Mouse (Mus musculus): ENCODE results near the gene Olfr1497. TPM values are rescaled to one million over a fixed set of nuclear protein-coding genes. Genes with fewer than 3 reads are reported as not detected.

Olfr1497 gene
- not detected in 2 replicates for polyA plus RNA-seq (2012; ENCODE audit: low replicate concordance)

DNA sequence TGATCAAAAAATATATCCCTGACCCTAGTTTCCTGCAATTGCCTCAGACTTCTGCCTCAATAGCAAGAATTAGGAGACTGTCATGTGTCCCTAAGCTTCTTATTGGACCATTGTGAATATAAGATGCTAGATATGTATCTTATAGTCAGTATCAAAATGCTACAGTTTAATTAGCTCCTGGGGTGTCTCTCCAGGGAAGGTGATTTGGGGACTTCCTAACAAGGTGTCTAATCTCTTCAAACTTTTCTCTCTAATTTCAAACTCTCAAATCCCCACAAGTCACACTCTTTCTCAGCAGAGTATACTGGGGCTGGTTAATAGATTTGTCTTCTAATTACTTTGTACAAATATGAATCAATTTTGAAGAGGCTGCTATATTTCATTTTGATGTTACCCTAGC, at the start of gene Olfr1497:
Gene Olfr1497, minus strand, starts transcription at position 101 of the 400 bp plus-strand sequence.

DNA sequence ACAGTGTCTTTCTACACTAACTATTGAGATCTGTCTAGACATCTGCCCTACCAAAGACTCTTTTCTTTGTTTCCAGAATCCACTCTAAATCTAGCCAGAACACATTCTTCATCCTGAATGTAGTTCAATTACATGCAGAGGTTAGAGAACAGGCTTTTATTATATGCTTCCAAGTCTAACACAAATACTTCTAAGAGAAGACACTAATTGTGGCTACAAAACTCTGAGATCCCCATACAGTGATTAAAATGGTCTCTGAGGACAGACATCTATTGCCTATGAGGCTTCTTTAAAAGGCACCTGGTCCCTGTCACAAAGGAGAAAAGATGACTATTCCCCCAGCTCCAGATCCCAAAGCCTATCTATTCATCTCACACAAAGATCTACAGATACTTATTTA, 32.4 kb upstream of the Olfr1497 start, which contains the start of gene Olfr1500:
Gene Olfr1500, minus strand, starts transcription at position 101 of the 400 bp plus-strand sequence.

DNA sequence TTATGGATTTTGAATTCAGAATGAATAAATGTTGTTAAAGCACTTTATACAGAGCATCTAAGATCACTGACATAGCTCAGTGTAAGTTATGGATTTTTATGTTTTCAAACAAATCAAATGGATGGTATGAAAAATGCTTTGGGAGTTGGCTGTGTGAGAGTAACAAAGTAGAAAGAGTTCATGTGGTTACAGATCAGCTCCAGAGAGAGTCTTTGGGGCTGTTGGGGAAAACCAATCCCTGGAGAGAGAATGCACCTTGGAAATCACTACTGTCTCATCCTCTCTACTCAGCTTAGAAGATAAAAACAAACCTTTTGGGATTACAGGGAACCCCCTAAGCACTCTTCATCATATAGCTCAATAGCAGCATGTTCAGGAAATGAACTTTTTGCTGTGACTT, 21.3 kb upstream of the Olfr1497 start, which contains the start of gene Olfr1499:
Gene Olfr1499, minus strand, starts transcription at position 101 of the 400 bp plus-strand sequence.

DNA sequence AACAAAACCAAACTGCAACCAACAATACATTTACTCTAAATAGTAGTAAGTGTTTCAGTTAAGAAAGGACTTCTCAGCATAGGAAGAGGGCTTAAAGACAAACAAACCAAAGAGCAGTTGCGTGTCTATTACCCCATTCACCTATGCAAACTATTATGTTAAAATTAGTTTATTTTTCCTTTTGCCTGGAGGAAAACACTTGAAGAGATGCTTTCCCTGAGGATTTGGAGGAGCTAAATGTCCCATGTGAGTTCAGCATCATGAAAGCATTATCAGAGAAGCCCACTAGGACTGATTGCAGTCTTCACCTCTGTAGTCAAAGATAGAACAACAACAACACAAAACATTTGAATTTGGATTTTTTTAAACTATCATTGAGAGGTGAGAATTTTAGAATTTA, 20.4 kb downstream of the Olfr1497 start, which contains the start of gene Olfr1496:
Gene Olfr1496, plus strand, starts transcription at position 301 of the 400 bp plus-strand sequence.

DNA sequence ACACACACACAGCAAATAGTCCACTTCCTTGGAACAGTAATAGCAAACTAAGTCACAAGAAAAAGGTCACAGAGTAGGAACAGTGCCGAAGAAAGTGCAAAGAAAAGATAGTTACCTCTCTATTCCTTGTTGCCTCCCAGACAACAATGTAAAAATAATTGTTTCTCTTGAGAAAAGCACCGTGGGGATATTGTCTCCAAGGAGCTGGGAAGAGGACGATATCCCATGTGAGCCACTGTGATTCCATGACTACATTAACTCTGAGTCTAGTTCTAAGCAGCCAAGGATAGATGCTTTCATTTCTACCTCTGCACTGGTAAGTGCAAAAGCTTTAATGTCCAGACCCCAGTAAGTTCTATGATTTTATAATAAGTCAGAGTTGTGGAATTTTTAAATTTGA, 33.7 kb downstream of the Olfr1497 start, which contains the start of gene Olfr1495:
Gene Olfr1495, plus strand, starts transcription at position 301 of the 400 bp plus-strand sequence.

Other genes starting within 250 kb of the Olfr1497 start
- gene Olfr1484, start 214.7 kb downstream of the Olfr1497 start, polyA plus RNA-seq (2012; ENCODE audit: low replicate concordance), result not detected in 2 replicates
- not detected in 2 replicates for gene Olfr1487, start 180.8 kb downstream of the Olfr1497 start, polyA plus RNA-seq (2012; ENCODE audit: low replicate concordance)
- not detected in 2 replicates for gene Olfr1489, start 166.6 kb downstream of the Olfr1497 start, polyA plus RNA-seq (2012; ENCODE audit: low replicate concordance)
- not detected in 2 replicates for gene Olfr1490, start 147.1 kb downstream of the Olfr1497 start, polyA plus RNA-seq (2012; ENCODE audit: low replicate concordance)
- gene Olfr1491, start 100.9 kb downstream of the Olfr1497 start, polyA plus RNA-seq (2012; ENCODE audit: low replicate concordance), result not detected in 2 replicates
- gene Olfr1493-ps1, start 74.9 kb downstream of the Olfr1497 start, polyA plus RNA-seq (2012; ENCODE audit: low replicate concordance), result not detected in 2 replicates
- gene Olfr1494, start 58.5 kb downstream of the Olfr1497 start, polyA plus RNA-seq (2012; ENCODE audit: low replicate concordance), result not detected in 2 replicates
- not detected in 2 replicates for gene Olfr1495, start 33.6 kb downstream of the Olfr1497 start, polyA plus RNA-seq (2012; ENCODE audit: low replicate concordance)
- gene Olfr1496, start 20.3 kb downstream of the Olfr1497 start, polyA plus RNA-seq (2012; ENCODE audit: low replicate concordance), result not detected in 2 replicates
- gene Olfr1499, start 21.2 kb upstream of the Olfr1497 start, polyA plus RNA-seq (2012; ENCODE audit: low replicate concordance), result not detected in 2 replicates
- not detected in 2 replicates for gene Olfr1500, start 32.3 kb upstream of the Olfr1497 start, polyA plus RNA-seq (2012; ENCODE audit: low replicate concordance)
- not detected in 2 replicates for gene Olfr1501, start 52.5 kb upstream of the Olfr1497 start, polyA plus RNA-seq (2012; ENCODE audit: low replicate concordance)
- not detected in 2 replicates for gene Olfr1502, start 63.6 kb upstream of the Olfr1497 start, polyA plus RNA-seq (2012; ENCODE audit: low replicate concordance)
- not detected in 2 replicates for gene Olfr1504, start 99.7 kb upstream of the Olfr1497 start, polyA plus RNA-seq (2012; ENCODE audit: low replicate concordance)
- gene Olfr1505, start 115.3 kb upstream of the Olfr1497 start, polyA plus RNA-seq (2012; ENCODE audit: low replicate concordance), result not detected in 2 replicates